Comparison of ENCODE assay signal across 8 mouse cellular contexts in genomic region chr16:94601540-94601953, GRCm38 (mm10). TPM values are rescaled to one million over a fixed set of nuclear protein-coding genes. Genes with fewer than 3 reads are reported as not detected.
DNase-seq lines count a peak whose midpoint lies in the region; ATAC-seq and TF ChIP-seq lines count a peak whose summit lies in the region.

No protein-coding gene starts in this region.

- H3K4me1 ChIP-seq in cerebellum, adult 2 months (ENCODE audit: control insufficient read depth, insufficient read depth, low read length), result peaks cover 29% of the 10 kb centered on the region
- peaks cover 46% of the 10 kb centered on the region for H3K4me1 ChIP-seq in intestine, embryonic 14.5 days (replicated peaks; ENCODE audit: control insufficient read depth, insufficient read depth, low read length)
- H3K4me1 ChIP-seq in stomach, embryonic 16.5 days (ENCODE audit: control insufficient read depth, insufficient read depth, low read length), result peaks cover 55% of the 10 kb centered on the region

- 11% methylated on average over 6 of the region's 6 CpGs for WGBS in cerebellum, adult 2 months
- 8% methylated on average over 6 of the region's 6 CpGs for WGBS in intestine, embryonic 14.5 days
- 13% methylated on average over 6 of the region's 6 CpGs for WGBS in stomach, embryonic 16.5 days

- H3K4me2 ChIP-seq in intestine, embryonic 14.5 days (ENCODE audit: low read length), result 0 out of 2 replicates have a peak overlapping the region, but pooled peaks have one; percentile 11
- peak overlapping the region; percentile 10; the same call in 1 of the 2 replicates for H3K4me2 ChIP-seq in stomach, embryonic 16.5 days (ENCODE audit: low read depth, low read length)

- H3K9ac ChIP-seq in intestine, embryonic 14.5 days (ENCODE audit: low read length), result no peak overlapping the region
- no peak overlapping the region for H3K9ac ChIP-seq in stomach, embryonic 16.5 days (ENCODE audit: low read length)

- H3K4me3 ChIP-seq in cerebellum, adult 2 months (replicated peaks; ENCODE audit: insufficient read depth, low read depth, low read length), result no peak overlapping the region
- H3K4me3 ChIP-seq in intestine, embryonic 14.5 days (ENCODE audit: low read depth, low read length), result no peak overlapping the region
- no peak overlapping the region for H3K4me3 ChIP-seq in stomach, embryonic 16.5 days (replicated peaks; ENCODE audit: low read length)

- ATAC-seq in granulocyte monocyte progenitor cell, adult 5-6 weeks (replicated peaks; ENCODE audit: poor library complexity, severe bottlenecking), result peak; percentile 90
- ATAC-seq in intestine, embryonic 14.5 days (replicated peaks; ENCODE audit: low FRiP score, low TSS enrichment, low read depth), result peak; percentile 74; the same call in 1 of the 2 replicates
- peak; percentile 89 for ATAC-seq in megakaryocyte, adult 5-6 weeks (ENCODE audit: poor library complexity, severe bottlenecking)
- peak; percentile 82 for ATAC-seq in stomach, embryonic 16.5 days (ENCODE audit: insufficient read depth, low FRiP score)

- intact Hi-C loops in left cerebral cortex, postnatal 25 days (cut with DNase I), result no loop called here

- no peaks in the 10 kb centered on the region for H3K36me3 ChIP-seq in intestine, embryonic 14.5 days (ENCODE audit: control insufficient read depth, insufficient read depth, low read length)
- H3K36me3 ChIP-seq in stomach, embryonic 16.5 days (ENCODE audit: control insufficient read depth, insufficient read depth, low read length), result no peaks in the 10 kb centered on the region

- no peaks in the 10 kb centered on the region for H3K27me3 ChIP-seq in cerebellum, adult 2 months (ENCODE audit: control insufficient read depth, insufficient read depth, low read length)
- no peaks in the 10 kb centered on the region for H3K27me3 ChIP-seq in intestine, embryonic 14.5 days (replicated peaks; ENCODE audit: control insufficient read depth, insufficient read depth, low read length)
- no peaks in the 10 kb centered on the region for H3K27me3 ChIP-seq in stomach, embryonic 16.5 days (ENCODE audit: control insufficient read depth, insufficient read depth, low read length)

- DNase-seq in cerebellum, adult 2 months, result peak in 1 of 2 experiments; percentile 35
- DNase-seq in cerebellum, postnatal 4 days (ENCODE audit: low spot score in 2 of 2), result no peak
- DNase-seq in adrenal gland, adult 2 months, result peak; percentile 82
- peak; percentile 71 for DNase-seq in intestine, embryonic 14.5 days (ENCODE audit: low spot score)
- peak; percentile 40 to 86 for DNase-seq in left cerebral cortex, postnatal 25 days (ENCODE audit: low spot score in 2 of 2)

- TF ChIP-seq POLR2A in cerebellum, adult 2 months (IDR thresholded peaks at IDR 0.05; ENCODE audit: borderline replicate concordance, insufficient read depth, low read length), result no peak

- peak overlapping the region; percentile 28; the same call in 1 of the 2 replicates for H3K27ac ChIP-seq in cerebellum, adult 2 months (ENCODE audit: insufficient read depth, low read length)
- H3K27ac ChIP-seq in intestine, embryonic 14.5 days (ENCODE audit: low read depth), result peak overlapping the region; percentile 54
- peak overlapping the region; percentile 74 for H3K27ac ChIP-seq in stomach, embryonic 16.5 days (ENCODE audit: low read length)

- H3K9me3 ChIP-seq in intestine, embryonic 14.5 days (ENCODE audit: control insufficient read depth, low read length), result no peaks in the 10 kb centered on the region
- no peaks in the 10 kb centered on the region for H3K9me3 ChIP-seq in stomach, embryonic 16.5 days (replicated peaks; ENCODE audit: control insufficient read depth, low read length)

- no peak for TF ChIP-seq CTCF in cerebellum, adult 2 months (IDR thresholded peaks at IDR 0.05; ENCODE audit: borderline replicate concordance, insufficient read depth, low read depth, low read length)

RNA-seq across cellular contexts. Expression of gene Dyrk1a, which starts 31.7 kb away (rescaled TPM):
- 41.7 and 42.8 TPM in 2 replicates for polyA plus RNA-seq in cerebellum, adult 2 months (2012; rRNA removed)
- total RNA-seq in adrenal gland, adult 2 months (2021), result 10 to 100 TPM; 60.5 to 97.8 TPM
- polyA plus RNA-seq in adrenal gland, adult 2 months (2012; rRNA removed), result 20.5 and 32.0 TPM in 2 replicates
- 35.6 and 60.1 TPM in 2 replicates for total RNA-seq in granulocyte monocyte progenitor cell, adult 5-6 weeks (2014; fragmentation: Nextera tagmentation)
- 61.1 and 64.9 TPM in 2 replicates for total RNA-seq in granulocyte monocyte progenitor cell, adult 5-6 weeks (2017)
- 11.5 and 13.5 TPM in 2 replicates for polyA plus RNA-seq in intestine, embryonic 14.5 days (2014; fragmentation: Nextera tagmentation; extraction: Ambion mirVana)
- total RNA-seq in left cerebral cortex, postnatal 25 days (2021), result 10 to 100 TPM; 88.1 to 92.8 TPM
- 65.9 and 67.4 TPM in 2 replicates for total RNA-seq in megakaryocyte, adult 5-6 weeks (2015)
- 62.2 and 66.8 TPM in 2 replicates for total RNA-seq in megakaryocyte, adult 5-6 weeks (2017)
- 7.4 TPM in 2 replicates for polyA plus RNA-seq in stomach, embryonic 16.5 days (2015; fragmentation: Nextera tagmentation; extraction: Ambion mirVana)

Comparison
In these comparisons a context has a peak if more than half of its experiments do, and no peak if none do; other contexts are left out.
1. DNase-seq: peak in adrenal gland, adult 2 months (single experiment), intestine, embryonic 14.5 days (single experiment) and left cerebral cortex, postnatal 25 days (2 of 2); none in cerebellum, postnatal 4 days (0 of 2).
2. Peak in every context shown above with its lines, with median percentiles within 50 percentile points of each other: H3K27ac ChIP-seq and ATAC-seq.